Mouse (Mus musculus) left cerebral cortex, adult 18-20 months (tissue): ENCODE measurements around the gene Kcnn4. TPM values are rescaled to one million over a fixed set of nuclear protein-coding genes. Genes with fewer than 3 reads are reported as not detected.

Source experiments
- DNase-seq, 2 experiments: peaks; one replicate each; pipeline ENCODE4 v3.0.0; 2021 to 2022; ENCODE audit warnings: low spot score in 2 of 2, mixed read lengths in 1 of 2
- total RNA-seq, 2 experiments: library from RNA; stranded (reverse); gene quantifications; 2 replicates each; pipeline ENCODE4 v1.2.3; 2021

Gene Kcnn4
- total RNA-seq, 2 experiments from 2014 or later, result 0.19 to 0.45 TPM

DNA sequence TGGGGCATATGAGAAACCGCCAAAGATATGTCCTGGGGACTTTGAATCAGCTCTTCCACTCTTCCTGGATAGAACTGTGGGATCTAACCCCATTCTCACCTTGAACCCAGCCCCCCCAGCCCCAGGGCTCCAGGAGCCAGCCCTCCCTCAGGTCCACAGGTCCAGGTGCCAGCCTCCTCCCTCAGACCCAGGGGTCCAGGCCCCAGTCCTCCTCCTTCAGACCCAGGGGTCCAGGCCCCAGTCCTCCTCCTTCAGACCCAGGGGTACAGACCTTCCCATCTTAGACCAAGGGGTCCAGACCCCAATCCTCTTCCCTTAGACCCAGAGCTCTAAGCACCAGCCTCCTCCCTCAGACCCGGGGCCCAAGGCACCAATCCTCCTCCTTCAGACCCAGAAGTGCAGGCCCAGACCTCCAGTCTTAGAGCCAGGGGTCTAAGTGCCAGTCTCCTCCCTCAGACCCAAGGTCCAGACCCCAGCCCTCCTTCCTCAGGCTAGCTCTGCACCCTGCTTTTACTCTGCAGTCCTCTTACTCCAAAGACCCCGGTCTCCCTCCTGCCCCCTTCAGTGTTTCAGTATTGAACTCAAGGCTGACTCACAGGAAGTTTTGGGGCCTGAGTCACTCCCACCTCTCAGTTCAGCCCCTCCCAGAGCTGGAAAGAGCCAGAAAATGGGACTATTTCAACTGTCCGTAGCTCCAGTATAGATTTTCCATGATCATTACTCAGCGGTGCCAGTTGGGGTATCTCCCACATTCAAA lies 4.6 kb upstream of the Kcnn4 start:
- no peak for DNase-seq

DNA sequence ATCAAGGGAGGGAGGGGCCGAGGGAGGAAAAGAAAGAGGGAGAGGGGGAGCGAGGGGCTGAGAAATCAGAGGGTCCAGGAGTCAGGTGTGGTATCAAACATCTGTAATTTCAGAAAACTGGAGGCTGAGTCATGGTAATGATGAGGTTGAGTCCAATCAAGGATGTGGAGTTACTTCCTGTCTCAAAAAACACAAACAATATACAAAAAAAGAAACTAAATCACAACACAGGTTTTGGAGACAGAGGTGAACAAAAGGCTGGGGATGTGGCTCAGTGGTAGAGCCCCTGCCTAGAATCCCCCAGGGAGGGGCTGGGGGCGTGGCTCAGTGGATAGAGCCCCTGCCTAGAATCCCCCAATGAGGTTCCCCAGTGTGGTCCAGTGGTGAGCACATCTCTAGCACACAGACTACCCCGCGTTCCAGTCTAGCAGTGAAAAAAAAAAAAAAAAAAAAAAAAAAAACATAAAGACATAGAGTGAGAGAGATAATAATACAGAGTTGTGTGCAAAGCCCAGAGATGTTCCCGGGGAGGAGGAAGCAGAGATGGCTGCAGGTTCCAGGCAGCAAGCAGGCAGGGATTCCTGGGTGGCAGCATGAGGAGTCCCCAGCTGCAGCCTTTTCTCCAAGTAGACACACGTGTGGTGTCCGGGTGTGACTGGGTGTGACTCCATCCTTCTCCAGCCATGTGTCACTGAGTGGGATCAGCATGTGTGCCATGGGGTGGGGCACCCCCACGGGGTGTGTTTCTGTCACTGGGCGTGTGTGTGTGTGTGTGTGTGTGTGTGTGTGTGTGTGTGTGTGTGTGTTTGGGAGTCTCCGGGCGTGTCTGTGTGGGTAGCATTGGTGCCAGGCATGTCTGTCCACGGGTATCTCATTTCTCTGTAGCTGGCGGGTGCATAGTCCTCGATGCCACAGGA lies 3.1 kb upstream of the Kcnn4 start:
- no peak for DNase-seq

DNA sequence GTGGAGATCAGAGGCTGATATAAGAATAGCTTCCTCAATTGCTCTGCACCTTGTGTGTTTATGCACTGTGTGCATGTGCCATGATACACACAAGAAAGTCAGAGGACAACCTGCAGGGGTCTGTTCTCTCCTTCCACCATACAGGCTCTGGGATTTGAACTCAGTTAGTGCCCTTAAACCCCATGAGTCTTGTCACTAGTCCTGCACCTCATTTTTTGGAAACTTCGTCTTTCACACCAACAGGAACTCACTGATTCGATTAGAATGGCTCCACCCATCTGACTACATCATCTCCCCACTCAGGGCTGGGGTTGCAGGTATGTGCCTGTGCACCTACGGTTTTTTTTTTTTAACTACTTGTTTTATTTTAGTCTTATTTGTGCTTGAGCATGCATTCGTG lies 1.8 kb upstream of the Kcnn4 start:
- DNase-seq, result no peak

DNA sequence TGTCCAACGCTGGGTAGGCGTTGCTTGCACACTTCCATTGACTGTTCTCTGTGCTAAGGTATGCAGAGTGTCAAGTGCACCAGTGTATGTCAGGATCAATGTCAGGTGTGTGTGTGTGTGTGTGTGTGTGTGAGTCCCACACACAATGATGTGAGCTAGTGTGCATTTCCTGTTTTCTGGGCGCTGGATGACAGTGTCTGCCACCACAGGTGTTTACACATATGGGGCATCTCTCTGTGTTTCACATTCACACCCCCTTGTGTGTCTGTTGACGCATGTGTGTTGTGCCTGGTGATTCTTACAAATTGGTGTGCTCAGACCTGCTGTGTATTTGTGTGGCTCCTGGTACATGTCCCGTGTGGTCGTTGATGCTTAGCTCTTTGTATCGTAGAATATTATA lies 1.1 kb upstream of the Kcnn4 start:
- no peak for DNase-seq

DNA sequence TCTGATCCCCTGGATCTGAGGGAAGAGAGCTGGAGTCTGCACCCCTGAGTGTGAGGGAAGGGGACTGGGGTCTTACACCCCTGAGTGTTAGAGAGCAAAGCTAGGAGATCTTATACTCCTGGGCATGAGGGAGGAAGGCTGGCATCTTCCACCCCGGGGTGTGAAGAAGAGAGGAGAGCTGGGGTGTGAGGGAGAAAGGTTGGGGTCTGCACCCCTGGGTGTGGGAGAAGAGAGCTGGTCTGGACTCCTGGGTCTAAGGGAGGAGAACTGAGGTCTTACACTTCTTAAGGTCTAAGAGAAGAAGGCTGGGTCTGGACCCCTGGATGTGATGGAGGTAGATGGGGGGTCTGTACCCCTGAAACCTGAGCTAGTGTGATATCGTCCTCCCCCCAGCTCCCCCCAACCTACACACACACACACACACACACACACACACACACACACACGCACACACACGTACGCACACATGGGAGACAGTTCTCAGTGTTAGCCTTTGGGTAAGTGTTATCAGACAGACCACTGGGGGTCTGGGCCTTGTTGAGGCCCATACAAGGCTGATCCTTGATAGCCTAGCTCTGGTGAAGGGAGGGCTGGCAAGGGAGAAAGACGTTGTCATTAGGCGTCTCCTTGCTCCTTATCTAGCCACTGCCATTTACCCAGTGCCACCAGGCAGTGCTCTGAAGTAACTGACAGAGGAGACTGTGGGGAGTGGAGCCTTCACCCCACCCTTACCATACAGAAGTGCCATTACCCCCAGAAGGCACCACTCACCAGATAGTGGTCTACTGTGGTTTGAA lies 1.1 kb downstream of the Kcnn4 start:
- DNase-seq, result no peak

DNA sequence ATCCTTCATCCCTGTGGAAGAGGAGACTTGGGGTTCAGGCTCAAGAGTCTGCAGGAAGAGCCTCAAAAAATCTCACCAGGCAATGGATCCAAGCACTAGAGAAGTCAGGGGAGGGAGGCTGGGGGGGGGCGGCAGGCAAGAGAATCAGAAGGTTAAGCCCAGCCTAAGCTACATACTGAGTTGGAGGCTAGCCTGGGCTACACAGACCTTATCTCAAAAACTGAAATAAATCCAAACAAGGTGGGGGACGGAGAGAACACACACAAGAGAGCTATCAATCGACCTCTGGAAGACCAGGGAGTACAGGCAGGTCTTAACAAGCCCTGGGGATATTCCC lies 1.7 kb downstream of the Kcnn4 start:
- DNase-seq, result no peak

DNA sequence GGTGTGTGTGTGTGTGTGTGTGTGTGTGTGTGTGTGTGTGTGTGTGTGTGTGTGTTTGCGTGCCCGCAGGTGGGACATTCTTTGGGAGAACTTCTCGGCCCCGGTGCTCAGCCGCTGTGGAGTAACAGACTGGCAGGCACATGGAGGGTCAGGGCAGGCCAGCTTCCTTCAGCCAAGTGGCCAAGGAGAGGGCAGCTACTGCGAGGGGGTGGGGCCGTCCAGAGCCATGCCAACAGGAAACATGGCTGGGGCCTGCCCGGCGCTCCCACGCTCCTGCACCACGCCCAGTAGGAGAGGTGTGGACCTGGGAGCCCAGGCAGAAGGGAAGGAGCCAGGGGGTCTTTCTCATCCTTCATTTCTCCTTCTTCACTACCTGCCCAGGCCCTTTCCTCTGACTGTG lies 2.2 kb downstream of the Kcnn4 start:
- no peak for DNase-seq

DNA sequence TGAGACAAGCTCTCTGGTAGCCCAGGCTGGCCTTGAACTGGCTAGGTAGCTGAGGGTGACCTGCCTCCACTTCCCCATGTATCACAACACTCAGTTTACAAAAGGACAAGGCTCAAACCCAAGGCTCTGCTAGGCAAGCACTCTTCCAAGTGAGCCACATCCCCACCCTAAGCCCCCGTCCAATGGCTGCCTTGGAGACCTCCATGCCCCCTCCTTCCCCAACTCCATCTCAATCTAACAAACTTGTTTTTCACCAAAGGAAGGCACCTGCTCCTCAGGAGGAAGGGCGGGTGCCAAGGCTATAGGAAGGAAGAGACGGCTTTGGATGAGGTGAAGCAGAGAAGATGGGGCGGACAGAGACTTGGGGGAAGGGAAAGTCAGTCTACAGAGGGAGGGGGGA lies 2.7 kb downstream of the Kcnn4 start:
- no peak for DNase-seq

DNA sequence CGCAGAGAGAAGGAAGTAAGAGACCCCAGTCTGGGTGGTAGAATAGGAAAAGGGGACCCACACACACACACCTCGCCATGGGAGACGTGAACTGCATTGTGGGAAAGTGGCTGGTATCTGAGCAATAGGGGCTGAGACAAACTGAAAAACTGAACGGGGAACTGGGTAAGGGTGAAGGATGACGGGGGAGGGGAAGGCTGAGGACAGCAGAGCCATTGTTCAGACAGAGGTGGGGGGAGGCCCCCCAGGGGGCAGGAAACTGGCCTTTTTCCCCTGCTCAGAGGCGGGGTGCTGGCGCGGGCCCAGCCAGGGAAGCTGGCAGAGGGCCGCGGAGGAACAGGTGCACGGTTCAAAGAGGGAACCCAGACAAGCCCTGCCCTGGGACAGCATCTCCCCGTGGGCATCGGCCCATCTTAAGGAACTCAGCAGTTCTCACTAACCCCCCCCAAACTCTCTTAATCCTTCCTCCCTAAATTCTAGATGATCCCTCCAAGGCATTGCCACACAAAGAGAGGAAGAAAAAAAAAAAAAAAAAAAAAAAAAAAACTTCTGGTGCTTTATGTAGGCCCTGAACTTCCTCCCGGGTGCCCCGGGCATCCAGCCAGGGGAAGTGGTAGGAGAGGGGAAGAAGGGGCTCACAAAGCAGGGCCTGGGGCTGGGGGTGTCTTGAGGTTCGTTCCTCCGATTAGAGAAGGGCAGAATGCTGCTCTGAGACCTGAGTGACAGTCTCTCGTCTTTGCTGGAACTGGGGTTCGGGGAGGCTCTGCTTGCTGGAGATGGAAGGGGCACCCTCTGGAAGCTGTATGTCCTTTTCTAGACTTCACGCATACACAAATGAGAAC lies 3.7 kb downstream of the Kcnn4 start:
- no peak for DNase-seq

DNA sequence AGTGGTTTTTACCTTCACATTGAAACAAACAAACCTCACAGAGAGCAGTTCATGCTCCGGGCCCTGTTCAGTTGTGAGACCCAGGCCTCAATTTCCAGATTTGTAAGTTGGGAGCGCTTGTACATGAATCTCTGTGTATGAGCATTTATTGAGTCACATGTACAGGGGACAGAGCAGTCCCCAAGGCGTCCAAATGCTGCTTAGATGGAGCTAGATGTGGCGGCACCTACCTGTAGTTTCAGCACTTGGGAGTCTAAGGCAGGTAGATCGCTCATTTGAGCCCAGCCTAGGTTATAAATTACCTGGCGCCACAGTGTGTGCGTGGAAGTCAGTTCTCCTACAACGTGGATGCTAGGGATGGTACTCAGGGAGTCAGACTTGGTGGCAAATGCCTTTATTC lies 6.4 kb downstream of the Kcnn4 start:
- no peak for DNase-seq

DNA sequence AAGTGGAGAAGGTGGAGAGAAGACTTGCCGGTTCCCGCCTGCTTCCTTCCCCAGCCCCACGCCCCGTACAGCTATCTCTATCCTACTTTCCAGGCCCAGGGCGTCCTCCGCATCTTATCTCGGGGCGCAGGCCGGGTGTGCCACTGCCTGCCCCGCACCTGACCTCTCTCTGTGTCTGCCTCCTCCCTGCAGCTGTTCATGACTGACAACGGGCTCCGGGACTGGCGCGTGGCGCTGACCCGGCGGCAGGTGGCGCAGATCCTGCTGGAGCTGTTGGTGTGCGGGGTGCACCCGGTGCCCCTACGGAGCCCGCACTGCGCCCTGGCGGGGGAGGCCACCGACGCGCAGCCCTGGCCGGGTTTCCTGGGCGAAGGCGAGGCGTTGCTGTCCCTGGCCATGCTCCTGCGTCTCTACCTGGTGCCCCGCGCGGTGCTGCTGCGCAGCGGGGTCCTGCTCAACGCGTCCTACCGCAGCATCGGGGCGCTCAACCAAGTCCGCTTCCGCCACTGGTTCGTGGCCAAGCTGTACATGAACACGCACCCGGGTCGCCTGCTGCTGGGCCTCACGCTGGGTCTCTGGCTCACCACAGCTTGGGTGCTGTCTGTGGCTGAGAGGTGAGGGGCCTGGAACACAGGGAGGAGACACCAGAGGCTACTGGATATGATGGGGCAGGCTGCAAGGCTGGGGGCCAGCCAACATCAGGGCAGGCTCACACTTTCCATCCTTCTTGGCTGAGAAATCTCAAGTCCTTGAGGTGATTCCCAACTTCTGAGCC lies 7.2 kb downstream of the Kcnn4 start:
- no peak for DNase-seq

DNA sequence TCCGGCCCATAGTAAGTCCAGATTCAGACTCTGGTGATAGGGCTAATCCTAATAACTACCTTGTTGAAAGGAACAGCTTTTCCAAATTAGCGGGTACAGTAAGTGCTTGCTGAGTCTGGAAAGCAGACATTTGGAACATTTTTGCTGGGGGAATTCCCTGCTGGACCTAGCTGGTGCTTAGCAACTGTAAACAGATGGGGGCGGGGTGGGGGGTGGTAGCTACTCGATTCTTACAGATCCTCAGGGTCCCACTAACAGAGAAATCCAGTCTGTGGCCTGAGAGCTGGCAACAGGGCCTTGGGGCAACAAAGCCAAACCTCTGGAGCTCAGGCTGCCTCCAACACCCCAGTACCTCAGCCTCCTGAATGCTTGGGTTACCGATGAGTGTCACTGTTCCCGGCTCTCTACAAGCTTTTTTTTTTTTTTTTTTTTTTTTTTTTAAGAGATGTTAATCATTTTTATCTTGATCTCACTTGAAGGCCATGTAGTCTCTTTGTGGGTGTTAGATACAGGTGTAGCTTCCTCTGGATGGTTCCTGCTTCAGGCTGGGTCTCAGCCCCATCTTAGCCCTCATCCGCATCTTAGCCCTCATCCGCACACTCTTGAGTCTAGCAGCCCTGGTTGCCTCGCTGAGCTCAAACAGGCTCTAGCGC lies 8.1 kb downstream of the Kcnn4 start:
- DNase-seq, result no peak

DNA sequence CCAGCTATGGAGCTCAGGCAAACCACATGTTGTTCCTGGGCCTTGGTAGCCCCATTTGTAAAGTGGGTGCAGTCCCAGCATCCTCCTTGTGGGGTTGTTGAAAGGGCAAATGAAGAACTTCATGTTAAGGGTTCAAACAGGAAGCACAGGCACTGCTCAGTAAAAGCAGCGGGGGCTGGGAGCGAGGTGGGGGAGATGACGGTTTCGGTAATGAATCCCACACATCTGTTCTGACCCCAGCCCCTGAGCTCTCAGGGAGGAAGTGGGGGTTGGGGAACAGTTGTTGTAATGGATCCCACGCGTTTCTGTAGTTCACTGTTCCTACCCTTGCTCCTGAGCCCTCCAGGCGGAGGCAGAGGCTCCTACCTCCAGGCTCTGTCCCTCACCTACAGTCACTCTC lies 9.9 kb downstream of the Kcnn4 start:
- DNase-seq, result no peak

DNA sequence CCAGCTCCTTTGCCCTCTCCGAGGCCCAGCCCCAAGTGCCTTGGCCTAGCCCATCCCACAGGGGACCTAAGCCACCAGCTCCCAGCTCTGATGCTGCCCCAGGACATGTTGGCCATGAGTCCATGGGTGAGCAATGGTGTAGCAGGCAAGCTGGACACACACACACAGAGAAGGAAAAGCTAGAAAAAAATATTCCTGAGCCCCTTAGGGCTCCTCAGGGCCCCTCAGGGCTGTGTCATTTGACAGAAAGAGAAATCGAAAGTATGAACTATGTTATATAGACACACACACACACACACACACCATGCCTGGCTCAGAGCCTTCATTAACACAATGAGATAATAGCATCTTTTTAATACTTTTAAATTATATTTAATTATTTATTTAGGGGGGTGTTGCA lies 10.3 kb downstream of the Kcnn4 start:
- DNase-seq, result no peak

DNA sequence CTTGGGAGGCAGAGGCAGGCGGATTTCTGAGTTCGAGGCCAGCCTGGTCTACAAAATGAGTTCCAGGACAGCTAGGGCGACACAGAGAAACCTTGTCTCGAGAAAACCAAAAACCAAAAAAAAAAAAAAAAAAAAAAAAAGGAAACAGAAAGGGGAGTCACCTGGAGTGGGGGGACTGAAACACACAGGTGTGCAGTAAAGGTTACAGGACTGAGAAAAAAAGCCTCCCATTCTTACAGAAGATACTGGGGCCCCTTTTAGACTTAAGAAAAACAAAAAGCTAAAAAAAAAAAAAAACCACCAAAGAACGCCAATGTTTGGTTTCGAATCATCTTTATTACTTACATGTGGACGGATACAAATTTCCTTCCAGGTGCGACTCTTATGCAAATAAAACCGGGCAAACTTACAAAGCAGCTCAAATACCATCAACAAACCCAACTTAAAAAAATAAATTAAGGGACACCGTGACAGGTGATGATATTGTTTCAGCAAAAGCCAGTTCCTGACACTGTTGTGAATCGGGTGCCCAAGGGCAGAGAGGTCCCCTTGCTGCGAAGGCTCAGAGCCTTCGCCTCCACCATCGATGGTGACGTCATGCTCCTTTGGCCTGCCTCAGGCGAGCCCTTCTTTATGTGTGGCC lies 12.8 kb downstream of the Kcnn4 start:
- no peak for DNase-seq

DNA sequence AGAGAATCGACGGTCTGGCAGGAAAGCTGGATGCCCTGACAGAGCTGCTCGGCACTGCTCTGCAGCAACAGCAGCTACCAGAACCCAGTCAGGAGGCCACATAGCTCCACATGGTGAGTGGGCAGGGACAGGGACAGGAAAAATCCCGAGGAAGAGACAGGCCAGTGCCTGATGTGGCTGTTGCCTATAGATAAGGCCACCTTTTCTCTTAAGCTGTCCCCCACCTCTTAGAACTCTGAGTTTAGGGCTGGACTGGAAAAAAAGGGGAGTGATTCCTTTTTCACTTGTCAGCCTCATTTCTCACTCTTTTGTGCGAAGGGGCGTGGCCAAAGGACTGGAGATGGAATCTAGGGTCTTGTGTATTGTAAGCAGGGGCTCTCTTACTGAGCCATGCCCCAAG lies 14.0 kb downstream of the Kcnn4 start:
- no peak for DNase-seq

DNA sequence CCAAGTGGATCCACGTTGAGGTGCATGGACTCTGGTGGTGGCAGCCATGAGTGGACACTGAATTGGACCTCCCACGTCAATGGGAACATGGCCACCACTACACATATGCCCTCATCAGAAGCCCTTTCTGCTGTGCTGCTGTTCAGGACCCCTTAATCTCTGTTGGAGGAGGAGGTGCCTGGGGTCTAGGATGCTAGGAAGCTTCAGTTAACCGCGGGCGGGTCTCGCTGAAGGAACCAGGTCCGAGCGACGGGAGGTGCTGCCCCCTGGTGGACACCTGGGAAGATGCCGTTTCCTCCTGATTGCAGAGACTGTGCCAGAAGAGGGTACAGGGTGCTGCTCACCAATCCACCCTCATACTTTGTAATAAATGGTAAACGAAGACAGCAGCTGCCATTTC lies 14.8 kb downstream of the Kcnn4 start:
- peak; percentile 75 to 78 for DNase-seq

DNA sequence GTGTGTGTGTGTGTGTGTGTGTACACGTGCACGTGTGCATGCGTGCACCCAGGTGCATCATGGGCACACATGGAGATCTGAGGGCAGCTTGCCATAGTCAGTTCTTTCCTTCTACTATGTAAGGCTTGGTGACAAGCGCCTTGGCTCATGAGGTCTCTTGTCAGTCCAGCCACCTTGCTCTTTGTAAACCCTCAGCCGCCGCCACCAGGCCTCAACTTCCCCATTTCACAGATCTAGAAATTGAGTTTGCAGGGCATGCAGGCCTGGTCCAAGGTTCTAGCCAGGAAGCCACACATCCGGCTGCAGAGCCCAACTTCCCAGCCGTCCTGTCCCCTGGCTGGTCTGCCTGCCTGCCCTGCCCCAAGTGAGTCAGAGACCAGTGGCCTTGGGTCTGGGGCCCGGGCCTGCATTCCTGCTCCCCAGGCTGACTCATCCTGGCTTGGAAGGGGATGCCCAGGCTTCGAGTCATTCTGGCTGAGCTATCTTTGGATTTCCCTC lies 17.0 kb downstream of the Kcnn4 start:
- DNase-seq, result no peak
